Mouse (Mus musculus) brain, adult 2 months (tissue): Measurements from ENCODE around the gene Rplp2.

Experiments
- DNase-seq: peaks from one replicate; pipeline ENCODE4 v3.0.0; 2011; ENCODE audit warnings: low read depth, low spot score

Rplp2 gene

GRCm38 (mm10) chr7:141466607-141467148 is 19.5 kb downstream of the Rplp2 start:
- DNase-seq = no peak

- DNase-seq = peak; percentile 69
Observed at GRCm38 (mm10) chr7:141467230-141468030, 20.3 kb downstream of the Rplp2 start, which contains the start of gene Cd151. TSS of gene Cd151 (plus strand) at chr7:141467392.

GRCm38 (mm10) chr7:141468164-141468521 is 21.0 kb downstream of the Rplp2 start:
- no peak for DNase-seq

- peak; percentile 84 for DNase-seq
Observed at GRCm38 (mm10) chr7:141468522-141469211, 21.5 kb downstream of the Rplp2 start.

- DNase-seq = no peak
Observed at GRCm38 (mm10) chr7:141469352-141469751, 22.2 kb downstream of the Rplp2 start.

- no peak for DNase-seq
Observed at GRCm38 (mm10) chr7:141469901-141470636, 22.9 kb downstream of the Rplp2 start.

GRCm38 (mm10) chr7:141470637-141470944 is 23.4 kb downstream of the Rplp2 start:
- DNase-seq = no peak

GRCm38 (mm10) chr7:141471236-141471635 is 24.1 kb downstream of the Rplp2 start:
- no peak for DNase-seq

GRCm38 (mm10) chr7:141472226-141472625 is 25.1 kb downstream of the Rplp2 start:
- no peak for DNase-seq

GRCm38 (mm10) chr7:141472763-141473162 is 25.6 kb downstream of the Rplp2 start:
- no peak for DNase-seq

GRCm38 (mm10) chr7:141474160-141474559 is 27.0 kb downstream of the Rplp2 start:
- no peak for DNase-seq

GRCm38 (mm10) chr7:141475011-141475804 is 28.0 kb downstream of the Rplp2 start, which contains the start of the genes Polr2l and Tspan4:
TSS of gene Polr2l (minus strand) at chr7:141475132.
TSS of gene Tspan4 (plus strand) at chr7:141475240.
- peak; percentile 94 for DNase-seq

- DNase-seq = no peak
Observed at GRCm38 (mm10) chr7:141475805-141476158, 28.6 kb downstream of the Rplp2 start.

- peak; percentile 62 for DNase-seq
Observed at GRCm38 (mm10) chr7:141476226-141476980, 29.2 kb downstream of the Rplp2 start.

GRCm38 (mm10) chr7:141476981-141477370 is 29.8 kb downstream of the Rplp2 start:
- no peak for DNase-seq

GRCm38 (mm10) chr7:141477578-141478269 is 30.6 kb downstream of the Rplp2 start:
- DNase-seq = no peak

GRCm38 (mm10) chr7:141478270-141478748 is 31.1 kb downstream of the Rplp2 start:
- no peak for DNase-seq

- DNase-seq = peak; percentile 96
Observed at GRCm38 (mm10) chr7:141480842-141481497, 33.8 kb downstream of the Rplp2 start.
